Mouse (Mus musculus) myocyte (in vitro differentiated cells): Measurements from ENCODE around the gene Nol4l. TPM values are rescaled to one million over a fixed set of nuclear protein-coding genes. Genes with fewer than 3 reads are reported as not detected.

Experiments
- H3K27me3 ChIP-seq: one replicate; pipeline ENCODE4 v1.6.1; 2011; ENCODE audit not compliant: control insufficient read depth, insufficient read depth, insufficient read length
- H3K36me3 ChIP-seq: one replicate; pipeline ENCODE4 v1.6.1; 2011; ENCODE audit not compliant: control insufficient read depth, insufficient read depth
- H3K4me2 ChIP-seq: one replicate; pipeline ENCODE4 v1.6.1; 2011; ENCODE audit warnings: low read depth, control low read depth
- H3K4me3 ChIP-seq: one replicate; pipeline ENCODE4 v1.5.1; 2011; ENCODE audit warnings: mild to moderate bottlenecking, control low read depth, moderate library complexity
- H3K79me2 ChIP-seq: one replicate; pipeline ENCODE4 v1.6.1; 2011; ENCODE audit not compliant: control insufficient read depth, insufficient read depth
- H3ac ChIP-seq: one replicate; pipeline ENCODE4 v1.6.1; 2011; ENCODE audit not compliant: control insufficient read depth, insufficient read length
- CEBPB ChIP-seq: IDR thresholded peaks from 2 replicates; pipeline ENCODE4 v1.6.1; 2011; ENCODE audit warnings: mild to moderate bottlenecking, moderate library complexity; ENCODE audit not compliant: poor library complexity, insufficient read depth, severe bottlenecking
- E2F4 ChIP-seq: IDR thresholded peaks from one replicate; pipeline ENCODE4 v1.6.1; 2011; ENCODE audit warnings: mild to moderate bottlenecking, control low read depth, moderate library complexity; ENCODE audit not compliant: insufficient read depth
- MAX ChIP-seq: IDR thresholded peaks from one replicate; pipeline ENCODE4 v1.6.1; 2011; ENCODE audit warnings: low read depth, mild to moderate bottlenecking, control low read depth
- MYOD1 ChIP-seq, 3 experiments: IDR thresholded peaks; one replicate each; pipeline ENCODE4 v1.6.1; 2011; ENCODE audit warnings: control low read depth in 2 of 3, low read depth in 2 of 3, mild to moderate bottlenecking in 2 of 3, moderate library complexity in 1 of 3; ENCODE audit not compliant: insufficient read length in 2 of 3, control insufficient read depth in 1 of 3
- MYOG ChIP-seq, 3 experiments: IDR thresholded peaks; one replicate each; pipeline ENCODE4 v1.6.1; 2011; ENCODE audit warnings: control low read depth in 2 of 3, low read depth in 2 of 3, mild to moderate bottlenecking in 2 of 3; ENCODE audit not compliant: insufficient read length in 2 of 3, control insufficient read depth in 1 of 3, insufficient read depth in 1 of 3
- POLR2A ChIP-seq: IDR thresholded peaks from one replicate; pipeline ENCODE4 v1.6.1; 2011; ENCODE audit warnings: low read depth, mild to moderate bottlenecking, control low read depth, moderate library complexity; ENCODE audit not compliant: insufficient read length
- POLR2AphosphoS2 ChIP-seq: IDR thresholded peaks from one replicate; pipeline ENCODE4 v1.6.1; 2011; ENCODE audit warnings: low read depth, control low read depth; ENCODE audit not compliant: insufficient read length
- REST ChIP-seq: IDR thresholded peaks from one replicate; pipeline ENCODE4 v1.6.1; 2011; ENCODE audit warnings: mild to moderate bottlenecking, control low read depth, moderate library complexity; ENCODE audit not compliant: insufficient read depth, insufficient read length
- SRF ChIP-seq: IDR thresholded peaks from one replicate; pipeline ENCODE4 v1.6.1; 2011; ENCODE audit warnings: low read depth; ENCODE audit not compliant: control insufficient read depth, insufficient read length
- TCF12 ChIP-seq: IDR thresholded peaks from one replicate; pipeline ENCODE4 v1.6.1; 2011; ENCODE audit warnings: mild to moderate bottlenecking, control low read depth; ENCODE audit not compliant: poor library complexity, insufficient read depth, severe bottlenecking
- TCF3 ChIP-seq: IDR thresholded peaks from one replicate; pipeline ENCODE4 v1.6.1; 2011; ENCODE audit warnings: low read depth, control low read depth; ENCODE audit not compliant: insufficient read length
- USF1 ChIP-seq: IDR thresholded peaks from one replicate; pipeline ENCODE4 v1.6.1; 2011; ENCODE audit warnings: low read depth, mild to moderate bottlenecking, control low read depth, moderate library complexity
- polyA plus RNA-seq: library from polyadenylated mRNA; unstranded; fragments of >200 nt; fragmentation: generic; extraction: Trizol; gene quantifications from one replicate; pipeline ENCODE4 v1.2.1, GENCODE M21; 2012; ENCODE audit warnings: missing spikeins

The Nol4l gene
- polyA plus RNA-seq, 1 experiment: 0.44 TPM

DNA sequence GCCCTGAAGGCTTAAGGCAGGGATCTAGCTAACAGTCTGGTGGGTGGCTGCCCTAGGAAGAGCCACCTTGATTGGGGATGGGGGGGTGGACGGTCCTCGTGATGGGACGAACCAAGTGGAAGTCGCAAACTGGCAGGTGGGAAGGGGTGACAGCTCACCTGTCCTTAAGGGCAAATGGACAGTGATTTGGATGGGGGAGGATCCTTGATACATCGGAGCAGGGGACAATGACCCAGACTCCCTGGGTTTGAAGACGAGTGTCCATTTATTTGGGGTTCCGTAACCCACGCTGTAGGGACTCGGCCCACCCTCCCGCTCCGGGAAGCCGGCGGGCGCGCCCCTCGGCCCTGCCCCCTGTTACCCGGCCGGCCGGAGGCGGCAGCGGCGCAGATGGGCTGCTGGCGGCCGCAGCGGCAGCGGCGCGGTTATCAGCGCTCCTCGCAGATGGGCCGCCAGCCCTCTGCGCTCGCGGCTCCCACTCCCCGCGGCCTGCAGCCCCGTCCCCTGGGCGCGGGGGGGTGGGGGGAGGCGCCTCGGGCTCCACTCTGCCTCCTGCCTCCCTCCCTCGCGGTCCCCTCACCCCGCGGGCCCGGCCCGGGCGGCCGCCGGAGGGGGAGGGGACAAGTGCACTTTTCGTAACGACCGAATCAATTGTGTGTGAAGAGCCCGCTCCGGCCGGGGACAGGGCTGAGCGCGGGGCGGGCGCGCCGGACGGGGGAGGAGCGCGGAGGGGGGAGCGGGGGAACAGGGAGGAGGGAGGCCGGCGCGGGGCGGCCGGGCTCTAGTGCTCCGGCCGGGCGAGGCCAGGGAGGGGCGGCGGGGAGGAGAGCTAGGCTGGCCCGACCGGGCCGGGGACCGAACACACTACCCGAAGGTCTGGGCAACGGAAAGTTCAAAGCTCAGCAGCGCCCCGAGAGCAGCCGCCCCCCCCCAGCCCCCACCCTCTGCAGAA, 1.9 kb downstream of the Nol4l start:
- no peak overlapping the region for H3K4me3 ChIP-seq
- H3K27me3 ChIP-seq: peaks cover 61% of the 10 kb centered on the region
- no peak overlapping the region for H3ac ChIP-seq
- H3K79me2 ChIP-seq: no peaks in the 10 kb centered on the region
- peak overlapping the region; percentile 30 for H3K4me2 ChIP-seq
- no peak for TF ChIP-seq TCF12
- no peak for TF ChIP-seq USF1
- no peak for TF ChIP-seq POLR2AphosphoS2
- no peak for TF ChIP-seq MYOG (IDR thresholded peaks at IDR 0.05; ENCODE audit: control insufficient read depth in 1 of 3, insufficient read depth in 1 of 3, insufficient read length in 2 of 3, low read depth in 2 of 3)
- TF ChIP-seq MYOD1 (IDR thresholded peaks at IDR 0.05; ENCODE audit: control insufficient read depth in 1 of 3, insufficient read length in 2 of 3, low read depth in 2 of 3): no peak
- no peak for TF ChIP-seq CEBPB
- TF ChIP-seq TCF3: no peak
- TF ChIP-seq REST: no peak
- no peak for TF ChIP-seq POLR2A
- TF ChIP-seq SRF: no peak
- H3K36me3 ChIP-seq: no peaks in the 10 kb centered on the region

DNA sequence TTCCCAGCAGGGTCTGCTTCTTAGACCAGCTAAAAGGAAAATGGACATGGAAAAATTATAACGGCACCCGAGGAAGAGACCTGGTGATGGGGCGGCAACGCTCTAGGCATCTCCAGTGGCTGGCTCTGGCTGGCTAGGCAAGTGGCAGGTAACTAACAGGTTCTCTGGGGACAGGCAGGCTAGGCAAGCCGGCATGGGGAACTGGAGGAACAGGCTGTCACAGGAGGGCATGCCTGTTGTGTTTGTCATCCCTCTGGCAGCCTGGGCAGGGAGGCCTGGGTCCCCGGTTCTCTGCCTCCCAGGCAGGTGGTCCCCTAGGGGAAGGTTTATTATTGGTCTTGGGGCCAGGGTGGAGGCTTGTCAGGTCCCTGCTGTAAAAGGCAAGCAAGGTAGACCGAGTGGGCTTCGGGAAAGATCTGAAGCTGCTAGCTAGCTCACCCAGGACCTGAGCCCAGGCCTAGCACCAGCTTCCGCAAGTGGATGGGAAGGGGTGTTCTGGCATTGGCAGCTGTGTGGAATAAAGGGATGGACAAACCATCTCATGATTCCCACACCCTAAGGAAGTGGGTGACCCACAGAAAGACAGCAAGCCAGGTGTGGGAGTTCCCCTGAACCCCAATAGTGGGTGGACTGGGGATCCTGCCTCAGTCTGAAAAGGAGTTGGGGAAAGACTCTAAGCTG, 2.8 kb downstream of the Nol4l start:
- Histone ChIP-seq H3K27me3 (peaks cover 54% of the 10 kb centered on the region), H3K4me2 (no peak overlapping the region), H3K36me3 (no peaks in the 10 kb centered on the region), H3K79me2 (no peaks in the 10 kb centered on the region), H3ac (no peak overlapping the region), H3K4me3 (no peak overlapping the region)
- TF ChIP-seq TCF12 (no peak), E2F4 (no peak), POLR2A (no peak), MYOD1 (IDR thresholded peaks at IDR 0.05; ENCODE audit: control insufficient read depth in 1 of 3, insufficient read length in 2 of 3, low read depth in 2 of 3) (no peak), MAX (no peak), MYOG (IDR thresholded peaks at IDR 0.05; ENCODE audit: control insufficient read depth in 1 of 3, insufficient read depth in 1 of 3, insufficient read length in 2 of 3, low read depth in 2 of 3) (no peak), CEBPB (no peak), TCF3 (no peak), REST (no peak), POLR2AphosphoS2 (no peak), USF1 (no peak), SRF (no peak)

DNA sequence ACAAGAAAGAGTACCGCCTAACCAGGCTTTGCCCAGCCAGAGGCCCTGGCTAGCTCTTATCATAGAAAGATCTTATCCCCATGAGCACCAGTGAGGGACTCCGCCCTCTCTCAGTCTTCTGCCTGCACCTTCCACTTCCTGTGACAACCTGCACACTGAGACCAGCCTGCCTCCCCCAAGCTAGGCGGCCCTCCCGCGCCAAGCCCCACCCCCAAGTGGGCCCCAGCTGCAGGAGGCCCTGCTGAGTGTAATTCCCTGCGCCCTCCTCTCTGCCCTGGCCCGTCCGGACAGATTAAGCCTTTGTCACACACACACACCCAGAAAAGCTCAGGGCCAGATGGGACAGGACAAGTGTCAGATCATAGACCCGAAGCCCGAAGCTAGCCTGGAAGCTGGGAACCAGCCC, 3.9 kb downstream of the Nol4l start:
- no peaks in the 10 kb centered on the region for H3K79me2 ChIP-seq
- peaks cover 49% of the 10 kb centered on the region for H3K27me3 ChIP-seq
- H3K36me3 ChIP-seq: no peaks in the 10 kb centered on the region
- no peak overlapping the region for H3K4me3 ChIP-seq
- no peak overlapping the region for H3ac ChIP-seq
- TF ChIP-seq TCF3: no peak
- no peak for TF ChIP-seq MYOG (IDR thresholded peaks at IDR 0.05; ENCODE audit: control insufficient read depth in 1 of 3, insufficient read depth in 1 of 3, insufficient read length in 2 of 3, low read depth in 2 of 3)
- TF ChIP-seq E2F4: no peak
- no peak for TF ChIP-seq REST
- TF ChIP-seq CEBPB: no peak
- no peak for TF ChIP-seq USF1
- no peak for TF ChIP-seq POLR2AphosphoS2
- TF ChIP-seq MAX: no peak
- no peak for TF ChIP-seq SRF
- TF ChIP-seq TCF12: no peak
- TF ChIP-seq MYOD1 (IDR thresholded peaks at IDR 0.05; ENCODE audit: control insufficient read depth in 1 of 3, insufficient read length in 2 of 3, low read depth in 2 of 3): no peak
- no peak for TF ChIP-seq POLR2A
- H3K4me2 ChIP-seq: no peak overlapping the region

DNA sequence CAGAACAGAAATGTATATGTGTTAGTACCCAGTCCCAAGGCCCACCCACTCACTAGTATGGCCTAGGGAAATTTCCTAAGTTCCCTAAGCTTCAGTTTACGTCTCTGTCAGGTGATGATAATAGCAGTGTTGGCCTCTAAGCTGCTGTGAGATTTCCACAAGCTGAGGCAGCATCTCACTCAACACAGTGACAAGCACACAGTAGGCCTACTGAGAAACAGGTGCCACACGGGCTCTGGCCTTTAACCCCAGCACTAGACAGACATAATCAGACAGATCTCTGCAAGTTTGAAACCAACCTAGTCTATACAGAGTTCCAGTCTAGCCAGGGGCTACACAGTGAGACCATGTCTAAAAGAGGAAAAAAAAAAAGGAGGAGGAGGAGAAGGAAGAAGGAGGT, 5.0 kb downstream of the Nol4l start:
- no peak overlapping the region for H3ac ChIP-seq
- TF ChIP-seq MYOD1 (IDR thresholded peaks at IDR 0.05; ENCODE audit: control insufficient read depth in 1 of 3, insufficient read length in 2 of 3, low read depth in 2 of 3) (no peak), E2F4 (no peak), MYOG (IDR thresholded peaks at IDR 0.05; ENCODE audit: control insufficient read depth in 1 of 3, insufficient read depth in 1 of 3, insufficient read length in 2 of 3, low read depth in 2 of 3) (no peak), USF1 (no peak), TCF3 (no peak), TCF12 (no peak), POLR2A (no peak), REST (no peak)
- H3K4me3 ChIP-seq: no peak overlapping the region
- no peaks in the 10 kb centered on the region for H3K36me3 ChIP-seq
- no peaks in the 10 kb centered on the region for H3K79me2 ChIP-seq
- H3K27me3 ChIP-seq: peaks cover 39% of the 10 kb centered on the region
- H3K4me2 ChIP-seq: no peak overlapping the region
